Mouse (Mus musculus) kidney, postnatal 25 days (tissue): Measurements from ENCODE around the gene Tgif1.
A peak's percentile ranks its signal among the peaks of the same experiment; 100 is the strongest.
"Not testable (repeated sequence)": the region's sequence is repeated elsewhere in the genome, so short reads cannot be mapped to it uniquely, and the experiment has no call there.

Experiments
- DNase-seq, 2 experiments: peaks; one replicate each; pipeline ENCODE4 v3.0.0; 2021; ENCODE audit warnings: mixed read lengths in 2 of 2

The Tgif1 gene

GRCm38 (mm10) chr17:70838031-70838430 lies 15.3 kb downstream of the Tgif1 start:
- DNase-seq, result no peak

GRCm38 (mm10) chr17:70837474-70837873 lies 15.9 kb downstream of the Tgif1 start:
- DNase-seq, result not testable (repeated sequence)

GRCm38 (mm10) chr17:70836820-70837219 lies 16.5 kb downstream of the Tgif1 start:
- DNase-seq, result no peak

- DNase-seq, result no peak
Measured at GRCm38 (mm10) chr17:70835071-70835790, 18.1 kb downstream of the Tgif1 start.

- peak; percentile 53 to 75 for DNase-seq
Measured at GRCm38 (mm10) chr17:70834430-70834965, 18.8 kb downstream of the Tgif1 start.

- DNase-seq, result peak; percentile 53 to 56
Measured at GRCm38 (mm10) chr17:70832544-70832943, 20.8 kb downstream of the Tgif1 start.

- DNase-seq, result no peak
Measured at GRCm38 (mm10) chr17:70831591-70831990, 21.8 kb downstream of the Tgif1 start.

- DNase-seq, result no peak
Measured at GRCm38 (mm10) chr17:70829943-70830715, 23.2 kb downstream of the Tgif1 start.

GRCm38 (mm10) chr17:70829217-70829616 lies 24.1 kb downstream of the Tgif1 start:
- no peak for DNase-seq

GRCm38 (mm10) chr17:70828569-70828968 lies 24.8 kb downstream of the Tgif1 start:
- DNase-seq, result no peak

GRCm38 (mm10) chr17:70828180-70828528 lies 25.2 kb downstream of the Tgif1 start:
- DNase-seq, result no peak

- not testable (repeated sequence) for DNase-seq
Measured at GRCm38 (mm10) chr17:70827463-70828179, 25.7 kb downstream of the Tgif1 start.

GRCm38 (mm10) chr17:70826227-70826626 lies 27.1 kb downstream of the Tgif1 start:
- DNase-seq, result no peak

GRCm38 (mm10) chr17:70823083-70823482 lies 30.3 kb downstream of the Tgif1 start:
- DNase-seq, result no peak

GRCm38 (mm10) chr17:70817862-70818451 lies 35.4 kb downstream of the Tgif1 start:
- peak; percentile 12 to 39 for DNase-seq

GRCm38 (mm10) chr17:70815001-70815400 lies 38.3 kb downstream of the Tgif1 start:
- DNase-seq, result no peak

GRCm38 (mm10) chr17:70810795-70811194 lies 42.6 kb downstream of the Tgif1 start:
- peak; percentile 33 to 70 for DNase-seq

GRCm38 (mm10) chr17:70809776-70810175 lies 43.6 kb downstream of the Tgif1 start:
- no peak for DNase-seq

GRCm38 (mm10) chr17:70808837-70809236 lies 44.5 kb downstream of the Tgif1 start:
- peak in 1 of 2 experiments; percentile 15 for DNase-seq

GRCm38 (mm10) chr17:70807885-70808284 lies 45.5 kb downstream of the Tgif1 start:
- DNase-seq, result no peak

- no peak for DNase-seq
Measured at GRCm38 (mm10) chr17:70806600-70806999, 46.7 kb downstream of the Tgif1 start.

- DNase-seq, result no peak
Measured at GRCm38 (mm10) chr17:70805866-70806265, 47.5 kb downstream of the Tgif1 start.

- no peak for DNase-seq
Measured at GRCm38 (mm10) chr17:70802022-70802421, 51.3 kb downstream of the Tgif1 start.
